Mouse (Mus musculus) embryonic facial prominence, embryonic 14.5 days (tissue): ENCODE measurements around the gene Lap3. TPM values are rescaled to one million over a fixed set of nuclear protein-coding genes. Genes with fewer than 3 reads are reported as not detected.

Experiments
- polyA plus RNA-seq: library from polyadenylated mRNA; unstranded; fragments of >200 nt; fragmentation: Nextera tagmentation; extraction: Ambion mirVana; gene quantifications from 2 replicates; pipeline ENCODE4 v1.2.1, GENCODE M21; 2014

The Lap3 gene
- polyA plus RNA-seq, 1 experiment from 2014 or later = 85.1 TPM

Other genes with a start within 250 kb of the Lap3 start
- 122 and 125 TPM in 2 replicates for gene Qdpr, start 43.1 kb upstream of the Lap3 start, polyA plus RNA-seq
- 0.22 and 0.31 TPM in 2 replicates for gene Clrn2, start 39.6 kb upstream of the Lap3 start, polyA plus RNA-seq
- gene Med28, start 26.9 kb downstream of the Lap3 start, polyA plus RNA-seq = 223 and 226 TPM in 2 replicates
- gene Fam184b, start 146.2 kb downstream of the Lap3 start, polyA plus RNA-seq = 2.2 and 2.4 TPM in 2 replicates
- 38.3 and 42.4 TPM in 2 replicates for gene Ncapg, start 176.5 kb downstream of the Lap3 start, polyA plus RNA-seq